In genomic region chr2:54264773-54265452, GRCm38 (mm10) we compare ENCODE assay signal across 16 mouse cellular contexts.
A peak's percentile ranks its signal among the peaks of the same experiment; 100 is the strongest.
DNase-seq lines count a peak whose midpoint lies in the region; ATAC-seq lines count a peak whose summit lies in the region.
"Had no signal": no experiment of that assay in that cellular context is flagged by ENCODE, and none has a peak within 500 bp of the region (broad histone marks: within the 10 kb centered on the region; RNA-seq: fewer than 3 reads in every experiment).

No protein-coding gene starts in this region.

- no peak overlapping the region for H3K27ac ChIP-seq in forebrain, embryonic 11.5 days (ENCODE audit: low read depth, low read length)
- no peak overlapping the region for H3K27ac ChIP-seq in hindbrain, embryonic 15.5 days (replicated peaks)
- no peak overlapping the region for H3K27ac ChIP-seq in neural tube, embryonic 13.5 days (replicated peaks)
- H3K27ac ChIP-seq: left cerebral cortex, adult 2 months; limb, embryonic 15.5 days had no signal

- H3K9me3 ChIP-seq in forebrain, embryonic 11.5 days (ENCODE audit: control insufficient read depth, low read length): no peaks in the 10 kb centered on the region
- no peaks in the 10 kb centered on the region for H3K9me3 ChIP-seq in hindbrain, embryonic 15.5 days
- peaks cover 8% of the 10 kb centered on the region for H3K9me3 ChIP-seq in neural tube, embryonic 13.5 days
- H3K9me3 ChIP-seq: limb, embryonic 15.5 days had no signal

- 33% methylated on average over 4 of the region's 4 CpGs for WGBS in forebrain, embryonic 11.5 days
- 35% methylated on average over 4 of the region's 4 CpGs for WGBS in hindbrain, embryonic 15.5 days
- WGBS in neural tube, embryonic 13.5 days: 44% methylated on average over 4 of the region's 4 CpGs

- H3K36me3 ChIP-seq in forebrain, embryonic 11.5 days (ENCODE audit: control insufficient read depth, insufficient read depth, low read length): no peaks in the 10 kb centered on the region
- H3K36me3 ChIP-seq in hindbrain, embryonic 15.5 days: no peaks in the 10 kb centered on the region
- no peaks in the 10 kb centered on the region for H3K36me3 ChIP-seq in neural tube, embryonic 13.5 days
- H3K36me3 ChIP-seq: limb, embryonic 15.5 days had no signal

- peak; percentile 0 for DNase-seq in left cerebral cortex, adult 11 months (ENCODE audit: low spot score)
- DNase-seq in left cerebral cortex, adult 18-20 months (ENCODE audit: low spot score in 2 of 2): no peak
- DNase-seq in forebrain, embryonic 11.5 days (ENCODE audit: low spot score): peak; percentile 51
- no peak for DNase-seq in gastrocnemius, postnatal 4 days (ENCODE audit: low spot score in 2 of 2)
- DNase-seq in kidney, postnatal 25 days: no peak
- DNase-seq in spleen, adult 18-20 months: no peak
- DNase-seq: adrenal gland, postnatal 14 days; B cell, adult 2 months; kidney, adult 2 months; lung, adult 2 months; thymus, adult 18-20 months had no signal

- H3K27me3 ChIP-seq in forebrain, embryonic 11.5 days (ENCODE audit: control insufficient read depth, insufficient read depth, low read length): no peaks in the 10 kb centered on the region
- no peaks in the 10 kb centered on the region for H3K27me3 ChIP-seq in hindbrain, embryonic 15.5 days
- no peaks in the 10 kb centered on the region for H3K27me3 ChIP-seq in neural tube, embryonic 13.5 days
- H3K27me3 ChIP-seq: limb, embryonic 15.5 days had no signal

- H3K9ac ChIP-seq in forebrain, embryonic 11.5 days (ENCODE audit: low read length): no peak overlapping the region
- no peak overlapping the region for H3K9ac ChIP-seq in hindbrain, embryonic 15.5 days
- no peak overlapping the region for H3K9ac ChIP-seq in neural tube, embryonic 13.5 days
- H3K9ac ChIP-seq: limb, embryonic 15.5 days had no signal

- peak; percentile 92 for ATAC-seq in forebrain, embryonic 11.5 days (replicated peaks; ENCODE audit: low FRiP score)
- peak; percentile 84 for ATAC-seq in hindbrain, embryonic 15.5 days (ENCODE audit: low FRiP score, low read depth)
- ATAC-seq in neural tube, embryonic 13.5 days (ENCODE audit: low read depth): peak; percentile 83

- H3K4me2 ChIP-seq in forebrain, embryonic 11.5 days (ENCODE audit: low read depth, low read length, severe bottlenecking): no peak overlapping the region
- no peak overlapping the region for H3K4me2 ChIP-seq in hindbrain, embryonic 15.5 days
- H3K4me2 ChIP-seq in neural tube, embryonic 13.5 days: no peak overlapping the region
- H3K4me2 ChIP-seq: heart, embryonic 11.5 days; limb, embryonic 15.5 days had no signal

- H3K4me3 ChIP-seq in forebrain, embryonic 11.5 days (ENCODE audit: low read depth, low read length): no peak overlapping the region
- no peak overlapping the region for H3K4me3 ChIP-seq in hindbrain, embryonic 15.5 days
- H3K4me3 ChIP-seq in neural tube, embryonic 13.5 days: no peak overlapping the region
- H3K4me3 ChIP-seq: left cerebral cortex, adult 2 months; limb, embryonic 15.5 days had no signal

- no peaks in the 10 kb centered on the region for H3K4me1 ChIP-seq in forebrain, embryonic 11.5 days (replicated peaks; ENCODE audit: control insufficient read depth, insufficient read depth, low read length)
- no peaks in the 10 kb centered on the region for H3K4me1 ChIP-seq in hindbrain, embryonic 15.5 days (replicated peaks)
- peaks cover 5% of the 10 kb centered on the region for H3K4me1 ChIP-seq in neural tube, embryonic 13.5 days (replicated peaks)
- H3K4me1 ChIP-seq: limb, embryonic 15.5 days had no signal

Comparison
In these comparisons a context has a peak if more than half of its experiments do, and no peak if none do; other contexts are left out.
1. DNase-seq: peak in left cerebral cortex, adult 11 months (single experiment) and forebrain, embryonic 11.5 days (single experiment); none in left cerebral cortex, adult 18-20 months (0 of 2), gastrocnemius, postnatal 4 days (0 of 2), kidney, postnatal 25 days (0 of 2) and spleen, adult 18-20 months (0 of 2).
2. Peak in every context shown above with its lines, with median percentiles within 50 percentile points of each other: ATAC-seq.